Comparison of ENCODE assay signal across 12 mouse cellular contexts in the genomic region with DNA sequence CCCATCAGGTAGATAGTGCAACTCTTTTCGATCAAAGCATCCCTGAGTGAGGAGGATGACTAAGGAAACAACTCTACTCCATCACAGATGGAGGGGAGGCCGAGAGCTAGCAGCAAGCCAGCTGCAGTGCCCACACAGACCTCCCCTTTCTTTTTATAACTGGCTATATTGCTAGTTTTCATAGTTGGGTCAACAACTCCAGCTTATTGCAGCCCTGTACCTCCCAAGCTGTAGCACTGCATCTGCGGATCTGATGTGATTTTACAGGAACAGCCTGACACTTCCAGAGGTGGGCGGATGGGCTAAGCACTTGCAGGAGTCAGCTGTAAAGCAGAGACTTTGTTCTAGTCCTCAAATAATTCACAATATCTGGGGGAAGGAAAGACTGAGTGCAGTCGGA. TPM values are rescaled to one million over a fixed set of nuclear protein-coding genes. Genes with fewer than 3 reads are reported as not detected.
DNase-seq lines count a peak whose midpoint lies in the region.
"Had no signal": no experiment of that assay in that cellular context is flagged by ENCODE, and none has a peak within 500 bp of the region (broad histone marks: within the 10 kb centered on the region; RNA-seq: fewer than 3 reads in every experiment).

No protein-coding gene starts in this region.

- intact Hi-C loops in left cerebral cortex, postnatal 14 days (cut with DNase I), result no loop called here

- peak; percentile 39 to 45 for DNase-seq in layer of hippocampus, adult 8-10 months (ENCODE audit: low spot score in 2 of 2)
- DNase-seq in layer of hippocampus, postnatal 36 days, result no peak
- peak; percentile 77 to 87 for DNase-seq in frontal cortex, adult 2 months (ENCODE audit: extremely low spot score in 1 of 2, low spot score in 1 of 2)
- DNase-seq in left cerebral cortex, postnatal 14 days (ENCODE audit: low spot score in 2 of 2), result peak; percentile 59 to 77
- DNase-seq in right cerebral cortex, postnatal 36 days (ENCODE audit: low spot score in 2 of 2), result peak; percentile 68 to 87
- DNase-seq in kidney, adult 11 months, result no peak
- no peak for DNase-seq in T-cell, adult 2 months (ENCODE audit: low spot score)
- DNase-seq: cerebellum, adult 2 months; gastrocnemius, postnatal 14 days; lung, postnatal 14 days; midbrain, embryonic 14.5 days; thymus, postnatal 36 days had no signal

RNA-seq across cellular contexts. Expression of a gene that starts 18.7 kb away (rescaled TPM):
- 100 to 1,000 TPM in 1 of 4 experiments, 10 to 100 TPM in 3; 84.4 to 103 (median 92.3) TPM for total RNA-seq in layer of hippocampus, adult 8-10 months (2022)
- total RNA-seq in layer of hippocampus, postnatal 36 days (2021), result 100 to 1,000 TPM in 1 of 2 experiments, 10 to 100 TPM in 1; 96.1 to 106 TPM
- polyA plus RNA-seq in frontal cortex, adult 2 months (2012; rRNA removed), result 105 and 109 TPM in 2 replicates
- total RNA-seq in left cerebral cortex, postnatal 14 days (2021), result 10 to 100 TPM; 60.6 to 61.4 TPM

Comparison
In these comparisons a context has a peak if more than half of its experiments do, and no peak if none do; other contexts are left out.
1. DNase-seq: peak in layer of hippocampus, adult 8-10 months (2 of 2), frontal cortex, adult 2 months (2 of 2), left cerebral cortex, postnatal 14 days (2 of 2) and right cerebral cortex, postnatal 36 days (2 of 2); none in layer of hippocampus, postnatal 36 days (0 of 2), kidney, adult 11 months (single experiment) and T-cell, adult 2 months (single experiment).